28 mouse cellular contexts compared by ENCODE assay signal in genomic region chr12:105224621-105225320, GRCm38 (mm10). TPM values are rescaled to one million over a fixed set of nuclear protein-coding genes. Genes with fewer than 3 reads are reported as not detected.
"Had no signal": no experiment of that assay in that cellular context is flagged by ENCODE, and none has a peak within 500 bp of the region (broad histone marks: within the 10 kb centered on the region; RNA-seq: fewer than 3 reads in every experiment).

No protein-coding gene starts in this region.

- H3K4me2 ChIP-seq: limb, embryonic 12.5 days; limb, embryonic 15.5 days; liver, embryonic 11.5 days; lung, embryonic 14.5 days; stomach, embryonic 15.5 days had no signal

- H3K9ac ChIP-seq: limb, embryonic 12.5 days; limb, embryonic 15.5 days; liver, embryonic 14.5 days; liver, postnatal 0 days; lung, embryonic 14.5 days; stomach, embryonic 15.5 days had no signal

- DNase-seq: kidney, adult 9 months; kidney, postnatal 14 days; kidney, postnatal 4 days; left cerebral cortex, postnatal 4 days; liver, postnatal 0 days; lung, embryonic 14.5 days; midbrain, embryonic 14.5 days; right cerebral cortex, adult 18-20 months; right cerebral cortex, postnatal 14 days; right cerebral cortex, postnatal 4 days; thymus, postnatal 25 days had no signal

- H3K27me3 ChIP-seq: limb, embryonic 12.5 days; limb, embryonic 15.5 days; stomach, embryonic 15.5 days had no signal

- H3K4me3 ChIP-seq: limb, embryonic 12.5 days; limb, embryonic 15.5 days; stomach, embryonic 15.5 days had no signal

- H3K27ac ChIP-seq: limb, embryonic 12.5 days; limb, embryonic 15.5 days; liver, embryonic 14.5 days; macrophage; stomach, embryonic 15.5 days had no signal

- ATAC-seq: liver, postnatal 0 days; lung, postnatal 0 days had no signal

- H3K4me1 ChIP-seq: limb, embryonic 12.5 days; limb, embryonic 15.5 days; stomach, embryonic 15.5 days had no signal

- H3K36me3 ChIP-seq: limb, embryonic 12.5 days; limb, embryonic 15.5 days; stomach, embryonic 15.5 days had no signal

- H3K9me3 ChIP-seq: limb, embryonic 12.5 days; limb, embryonic 15.5 days; stomach, embryonic 15.5 days had no signal

RNA-seq across cellular contexts. Expression of gene Tcl1, which starts 2.2 kb away (rescaled TPM):
- total RNA-seq: layer of hippocampus, adult 18-20 months; layer of hippocampus, postnatal 14 days; left cerebral cortex, adult 8-10 months; left cerebral cortex, postnatal 14 days; left cerebral cortex, postnatal 4 days; megakaryocyte, adult 5-6 weeks; midbrain, postnatal 0 days had no signal
- polyA plus RNA-seq: kidney, embryonic 16.5 days; limb, embryonic 12.5 days; limb, embryonic 15.5 days; liver, embryonic 11.5 days; liver, embryonic 14.5 days; liver, postnatal 0 days; lung, embryonic 14.5 days; lung, postnatal 0 days; macrophage; midbrain, embryonic 14.5 days; midbrain, postnatal 0 days; neural tube, embryonic 11.5 days; neural tube, embryonic 14.5 days; stomach, embryonic 15.5 days; thymus, postnatal 0 days had no signal

RNA-seq across cellular contexts. Expression of gene Tcl1b4, which starts 23.0 kb away (rescaled TPM):
- total RNA-seq: layer of hippocampus, adult 18-20 months; layer of hippocampus, postnatal 14 days; left cerebral cortex, adult 8-10 months; left cerebral cortex, postnatal 14 days; left cerebral cortex, postnatal 4 days; megakaryocyte, adult 5-6 weeks; midbrain, postnatal 0 days had no signal
- polyA plus RNA-seq: kidney, embryonic 16.5 days; limb, embryonic 12.5 days; limb, embryonic 15.5 days; liver, embryonic 11.5 days; liver, embryonic 14.5 days; liver, postnatal 0 days; lung, embryonic 14.5 days; lung, postnatal 0 days; macrophage; midbrain, embryonic 14.5 days; midbrain, postnatal 0 days; neural tube, embryonic 11.5 days; neural tube, embryonic 14.5 days; stomach, embryonic 15.5 days; thymus, postnatal 0 days had no signal

RNA-seq across cellular contexts. Expression of gene Tcl1b3, which starts 33.9 kb away (rescaled TPM):
- total RNA-seq: layer of hippocampus, adult 18-20 months; layer of hippocampus, postnatal 14 days; left cerebral cortex, adult 8-10 months; left cerebral cortex, postnatal 14 days; left cerebral cortex, postnatal 4 days; megakaryocyte, adult 5-6 weeks; midbrain, postnatal 0 days had no signal
- polyA plus RNA-seq: kidney, embryonic 16.5 days; limb, embryonic 12.5 days; limb, embryonic 15.5 days; liver, embryonic 11.5 days; liver, embryonic 14.5 days; liver, postnatal 0 days; lung, embryonic 14.5 days; lung, postnatal 0 days; macrophage; midbrain, embryonic 14.5 days; midbrain, postnatal 0 days; neural tube, embryonic 11.5 days; neural tube, embryonic 14.5 days; stomach, embryonic 15.5 days; thymus, postnatal 0 days had no signal

RNA-seq across cellular contexts. Expression of gene Tcl1b5, which starts 48.6 kb away (rescaled TPM):
- total RNA-seq: layer of hippocampus, adult 18-20 months; layer of hippocampus, postnatal 14 days; left cerebral cortex, adult 8-10 months; left cerebral cortex, postnatal 14 days; left cerebral cortex, postnatal 4 days; megakaryocyte, adult 5-6 weeks; midbrain, postnatal 0 days had no signal
- polyA plus RNA-seq: kidney, embryonic 16.5 days; limb, embryonic 12.5 days; limb, embryonic 15.5 days; liver, embryonic 11.5 days; liver, embryonic 14.5 days; liver, postnatal 0 days; lung, embryonic 14.5 days; lung, postnatal 0 days; macrophage; midbrain, embryonic 14.5 days; midbrain, postnatal 0 days; neural tube, embryonic 11.5 days; neural tube, embryonic 14.5 days; stomach, embryonic 15.5 days; thymus, postnatal 0 days had no signal
